Mouse (Mus musculus): ENCODE results near the gene Map4k3. TPM values are rescaled to one million over a fixed set of nuclear protein-coding genes. Genes with fewer than 3 reads are reported as not detected.
"Not testable (repeated sequence)": the region's sequence is repeated elsewhere in the genome, so short reads cannot be mapped to it uniquely, and the experiment has no call there.

Gene Map4k3
- polyA plus RNA-seq, 1 experiment from 2014 or later: 23.6 TPM

DNA sequence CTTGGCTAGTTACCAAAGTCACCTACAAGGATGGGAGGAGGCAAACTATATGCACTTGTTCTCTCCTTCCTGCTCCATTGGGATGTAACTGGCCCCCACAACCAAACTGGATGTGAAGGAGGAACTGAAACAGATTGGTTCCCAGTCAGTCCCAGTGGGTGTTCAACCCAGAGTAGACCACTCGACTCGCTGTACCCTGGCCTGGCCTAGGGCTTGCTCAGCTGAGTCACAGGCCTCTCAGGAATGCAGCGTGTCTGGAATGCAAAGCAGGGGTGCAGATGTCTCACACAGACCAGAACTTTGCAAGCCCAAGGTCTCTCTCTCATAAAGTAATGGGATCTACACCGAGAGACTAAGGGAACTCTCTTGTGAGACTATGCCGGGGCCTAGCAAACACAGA lies 27.8 kb upstream of the Map4k3 start:
- no peak overlapping the region for H3K9ac ChIP-seq
- H3K4me1 ChIP-seq: peaks cover 18% of the 10 kb centered on the region
- no peaks in the 10 kb centered on the region for H3K27me3 ChIP-seq
- WGBS: 48% methylated on average over 5 of the region's 5 CpGs
- H3K27ac ChIP-seq (replicated peaks): no peak overlapping the region
- H3K4me2 ChIP-seq (replicated peaks): no peak overlapping the region
- no peaks in the 10 kb centered on the region for H3K36me3 ChIP-seq
- H3K9me3 ChIP-seq (replicated peaks): no peaks in the 10 kb centered on the region
- H3K4me3 ChIP-seq (replicated peaks): no peak overlapping the region
- ATAC-seq (ENCODE audit: insufficient number of reproducible peaks, low FRiP score, low TSS enrichment, low read depth): peak; percentile 34; the same call in 1 of the 2 replicates

DNA sequence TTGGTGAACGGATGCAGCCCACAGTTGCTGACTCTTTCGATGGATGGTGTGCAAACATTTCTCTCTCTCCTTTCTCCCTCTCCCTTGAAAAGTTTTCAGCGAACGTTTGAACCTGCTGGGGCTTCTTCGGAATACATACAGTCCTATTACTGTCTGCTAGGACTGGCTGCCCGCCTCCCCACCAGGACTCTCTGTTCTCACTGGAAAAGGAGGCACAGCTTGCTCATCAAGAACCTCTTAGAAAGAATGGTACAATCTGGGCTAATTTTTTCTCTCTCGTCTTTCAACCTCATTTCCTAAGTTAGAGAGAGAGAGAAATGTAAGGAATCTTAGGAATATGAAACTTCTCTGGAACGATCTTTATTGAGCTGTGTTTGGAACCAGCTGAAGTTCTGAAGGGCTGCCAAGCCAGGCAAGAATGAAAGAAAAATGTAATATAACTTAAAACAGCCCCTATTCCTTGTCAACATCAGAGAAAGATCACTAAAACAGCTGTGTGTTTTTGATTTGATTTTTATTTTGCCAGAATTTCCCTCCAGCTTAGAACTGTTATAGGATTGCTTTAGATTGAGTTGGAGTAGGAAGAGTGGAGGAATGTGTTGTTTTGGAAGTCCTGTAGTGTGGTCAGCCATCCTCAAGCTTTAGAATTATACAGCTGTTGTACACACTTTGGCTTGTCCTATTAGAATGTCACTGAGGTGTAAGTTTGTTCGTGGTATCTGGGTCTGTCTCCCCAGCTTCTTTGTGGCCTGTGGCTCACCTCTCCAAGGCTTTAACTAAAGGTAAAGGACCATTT lies 27.0 kb upstream of the Map4k3 start:
- no peak for ATAC-seq (ENCODE audit: insufficient number of reproducible peaks, low FRiP score, low TSS enrichment, low read depth)

DNA sequence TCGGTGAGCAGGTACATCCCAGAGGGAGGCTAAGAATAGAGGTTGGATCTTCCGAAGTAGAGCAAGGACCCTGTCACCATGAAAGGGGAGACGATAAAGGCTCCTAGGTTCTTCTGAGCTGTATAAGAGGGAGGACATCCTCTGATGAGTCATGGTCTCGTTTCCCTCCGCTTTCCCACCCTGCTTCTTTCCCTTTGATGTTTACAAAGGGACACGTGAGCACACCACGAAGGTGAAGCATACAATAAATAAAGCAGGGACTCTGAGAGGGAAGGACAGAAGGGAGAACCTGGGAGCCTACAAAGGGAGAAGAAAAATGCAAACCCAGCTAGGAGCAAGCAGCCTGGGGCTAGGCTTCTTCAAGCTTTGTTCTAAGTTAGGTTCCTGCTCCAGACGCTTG lies 26.3 kb upstream of the Map4k3 start:
- WGBS: 42% methylated on average over 8 of the region's 8 CpGs
- H3K9ac ChIP-seq: no peak overlapping the region
- H3K9me3 ChIP-seq (replicated peaks): no peaks in the 10 kb centered on the region

More for the DNA sequence above, 27.0 kb upstream of the Map4k3 start:
- Histone ChIP-seq H3K4me3 (replicated peaks) (no peak overlapping the region), H3K27me3 (no peaks in the 10 kb centered on the region), H3K4me1 (peaks cover 18% of the 10 kb centered on the region), H3K27ac (replicated peaks) (peak overlapping the region; percentile 61; the same call in 1 of the 2 replicates), H3K4me2 (replicated peaks) (no peak overlapping the region), H3K36me3 (no peaks in the 10 kb centered on the region), H3K9ac (no peak overlapping the region), H3K9me3 (replicated peaks) (no peaks in the 10 kb centered on the region)
- 40% methylated on average over 9 of the region's 9 CpGs for WGBS

DNA sequence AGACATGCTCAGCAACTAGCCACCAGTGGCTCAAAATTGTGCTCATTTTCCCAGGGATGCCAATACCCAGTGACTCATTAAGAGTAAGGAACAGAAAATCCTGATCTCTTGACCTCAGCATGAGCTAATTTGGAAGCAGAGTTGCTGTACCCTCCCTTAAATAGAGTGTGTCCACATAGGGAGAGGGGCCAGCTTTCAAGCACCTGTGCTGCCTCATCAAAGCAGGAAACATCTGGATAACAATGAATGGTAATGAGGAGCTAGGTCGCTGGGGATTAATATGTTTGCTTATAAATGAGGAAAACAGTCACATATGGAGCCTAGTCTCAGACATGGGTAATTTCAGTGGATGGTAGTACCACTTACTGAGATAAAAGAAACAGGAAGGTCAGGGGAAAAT lies 24.2 kb upstream of the Map4k3 start:
- ATAC-seq (ENCODE audit: insufficient number of reproducible peaks, low FRiP score, low TSS enrichment, low read depth): no peak
- no peak overlapping the region for H3K4me2 ChIP-seq (replicated peaks)
- peaks cover 18% of the 10 kb centered on the region for H3K4me1 ChIP-seq
- no peak overlapping the region for H3K9ac ChIP-seq
- WGBS: 12% methylated on average over 1 of the region's 1 CpGs
- no peaks in the 10 kb centered on the region for H3K9me3 ChIP-seq (replicated peaks)
- no peaks in the 10 kb centered on the region for H3K36me3 ChIP-seq
- H3K4me3 ChIP-seq (replicated peaks): no peak overlapping the region
- no peak overlapping the region for H3K27ac ChIP-seq (replicated peaks)
- no peaks in the 10 kb centered on the region for H3K27me3 ChIP-seq

More for the DNA sequence above, 26.3 kb upstream of the Map4k3 start:
- Histone ChIP-seq H3K4me1 (peaks cover 18% of the 10 kb centered on the region), H3K4me2 (replicated peaks) (no peak overlapping the region), H3K4me3 (replicated peaks) (no peak overlapping the region), H3K36me3 (no peaks in the 10 kb centered on the region), H3K27me3 (no peaks in the 10 kb centered on the region), H3K27ac (replicated peaks) (peak overlapping the region; percentile 61; the same call in 1 of the 2 replicates)
- ATAC-seq (ENCODE audit: insufficient number of reproducible peaks, low FRiP score, low TSS enrichment, low read depth): no peak

DNA sequence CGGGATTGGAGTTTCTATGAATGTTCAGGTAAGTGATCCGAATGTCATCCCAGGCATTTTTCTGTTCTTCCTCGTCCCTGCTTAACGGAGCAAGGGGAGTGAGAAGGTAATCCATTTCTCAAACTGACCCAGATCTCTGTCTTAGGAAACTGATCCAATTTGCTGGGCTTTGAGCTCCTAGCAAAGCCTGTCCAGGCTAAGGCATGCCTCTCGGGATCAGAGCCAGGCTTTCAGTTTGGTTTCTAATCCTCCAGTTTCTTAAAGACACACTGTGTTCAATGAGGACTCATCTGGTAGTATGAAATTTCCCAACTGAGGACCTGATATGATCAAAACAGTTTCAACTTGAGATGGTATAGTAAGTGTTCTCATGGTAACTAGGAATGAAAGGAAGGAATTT lies 11.1 kb upstream of the Map4k3 start:
- Histone ChIP-seq H3K9ac (no peak overlapping the region), H3K9me3 (replicated peaks) (no peaks in the 10 kb centered on the region), H3K27me3 (no peaks in the 10 kb centered on the region), H3K4me1 (no peaks in the 10 kb centered on the region), H3K27ac (replicated peaks) (no peak overlapping the region), H3K36me3 (no peaks in the 10 kb centered on the region), H3K4me3 (replicated peaks) (no peak overlapping the region), H3K4me2 (replicated peaks) (no peak overlapping the region)
- ATAC-seq (ENCODE audit: insufficient number of reproducible peaks, low FRiP score, low TSS enrichment, low read depth): no peak
- WGBS: 73% methylated on average over 5 of the region's 5 CpGs

DNA sequence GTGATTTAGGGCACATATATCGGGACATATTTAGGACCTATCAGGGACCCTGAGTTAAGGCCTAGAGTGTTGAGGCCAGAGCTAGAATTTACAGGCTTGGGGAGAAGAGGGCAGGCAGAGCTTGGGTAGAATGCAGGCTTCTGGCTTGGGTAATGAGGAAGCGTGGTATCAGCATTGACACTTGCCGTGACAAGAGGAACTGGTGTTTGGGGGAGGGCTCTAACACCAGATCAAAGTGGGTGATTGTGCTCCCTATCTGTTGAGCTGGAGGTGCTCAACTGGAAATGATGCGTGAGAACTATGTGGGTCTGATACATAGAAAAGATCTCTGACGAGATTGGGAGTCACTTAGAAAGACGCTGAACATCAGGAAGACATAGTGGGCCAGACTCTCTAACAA lies 6.4 kb upstream of the Map4k3 start:
- 75% methylated on average over 6 of the region's 6 CpGs for WGBS
- Histone ChIP-seq H3K4me2 (replicated peaks) (no peak overlapping the region), H3K4me3 (replicated peaks) (no peak overlapping the region), H3K27me3 (no peaks in the 10 kb centered on the region), H3K27ac (replicated peaks) (no peak overlapping the region), H3K9me3 (replicated peaks) (no peaks in the 10 kb centered on the region), H3K9ac (no peak overlapping the region), H3K4me1 (no peaks in the 10 kb centered on the region), H3K36me3 (no peaks in the 10 kb centered on the region)
- no peak for ATAC-seq (ENCODE audit: insufficient number of reproducible peaks, low FRiP score, low TSS enrichment, low read depth)

DNA sequence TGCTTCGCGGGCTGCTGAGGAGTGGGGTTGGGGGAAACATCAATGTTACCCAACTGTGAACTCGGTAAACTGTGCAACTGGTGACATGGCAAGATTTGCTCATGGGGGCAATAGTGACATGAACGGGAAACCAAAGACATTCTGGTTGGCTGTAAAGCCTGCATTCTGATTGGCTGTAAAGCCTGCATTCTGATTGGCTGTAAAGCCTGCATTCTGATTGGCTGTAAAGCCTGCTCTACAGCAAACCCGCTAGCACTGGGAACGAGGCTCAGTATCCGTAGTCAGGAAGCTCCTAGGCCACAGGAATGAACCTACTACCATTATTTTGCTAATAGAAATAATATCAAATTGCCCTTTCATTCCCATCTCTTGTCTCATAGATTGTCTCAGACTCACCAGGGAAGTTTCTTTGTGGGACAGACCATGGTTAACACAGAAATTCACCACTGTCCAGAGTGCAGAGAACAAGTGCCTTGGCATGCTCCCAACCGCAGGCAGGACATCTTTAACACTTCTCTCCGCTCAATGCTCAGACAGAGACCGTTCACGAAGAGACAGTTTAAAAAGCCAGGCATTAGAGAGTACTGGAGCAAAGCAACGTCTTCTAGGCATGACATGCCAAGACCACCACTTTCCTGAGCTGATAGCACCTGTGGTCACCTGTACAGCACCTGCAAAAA lies 5.0 kb upstream of the Map4k3 start:
- H3K9me3 ChIP-seq (replicated peaks): no peaks in the 10 kb centered on the region
- H3K27ac ChIP-seq (replicated peaks): no peak overlapping the region
- H3K36me3 ChIP-seq: no peaks in the 10 kb centered on the region
- no peaks in the 10 kb centered on the region for H3K27me3 ChIP-seq
- H3K4me3 ChIP-seq (replicated peaks): no peak overlapping the region
- no peak overlapping the region for H3K4me2 ChIP-seq (replicated peaks)
- H3K9ac ChIP-seq: no peak overlapping the region
- no peak for ATAC-seq (ENCODE audit: insufficient number of reproducible peaks, low FRiP score, low TSS enrichment, low read depth)
- H3K4me1 ChIP-seq: peaks cover 8% of the 10 kb centered on the region
- WGBS: 79% methylated on average over 12 of the region's 12 CpGs

DNA sequence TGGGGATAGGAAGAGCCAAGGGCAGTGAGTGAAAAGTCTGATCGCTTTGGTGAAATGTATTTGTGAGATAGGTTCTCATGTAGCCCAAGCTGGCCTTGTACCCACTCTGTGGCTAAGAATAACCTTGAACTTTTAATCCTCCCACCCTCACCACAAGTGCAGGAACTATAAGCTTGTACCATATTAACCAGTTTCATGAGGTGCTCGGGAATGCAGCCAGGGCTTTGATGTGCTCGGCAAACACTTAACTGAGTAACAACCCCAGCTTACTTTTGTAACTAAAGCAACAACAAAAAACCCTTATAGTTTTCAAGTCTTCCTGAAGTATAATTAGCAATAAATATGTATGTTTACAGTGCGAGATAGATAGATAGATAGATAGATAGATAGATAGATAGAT lies 4.0 kb upstream of the Map4k3 start:
- H3K27me3 ChIP-seq: no peaks in the 10 kb centered on the region
- H3K9me3 ChIP-seq (replicated peaks): no peaks in the 10 kb centered on the region
- 76% methylated on average over 4 of the region's 4 CpGs for WGBS
- no peak overlapping the region for H3K9ac ChIP-seq
- H3K27ac ChIP-seq (replicated peaks): no peak overlapping the region
- no peak for ATAC-seq (ENCODE audit: insufficient number of reproducible peaks, low FRiP score, low TSS enrichment, low read depth)
- no peak overlapping the region for H3K4me3 ChIP-seq (replicated peaks)
- peaks cover 8% of the 10 kb centered on the region for H3K4me1 ChIP-seq
- no peak overlapping the region for H3K4me2 ChIP-seq (replicated peaks)
- H3K36me3 ChIP-seq: no peaks in the 10 kb centered on the region

DNA sequence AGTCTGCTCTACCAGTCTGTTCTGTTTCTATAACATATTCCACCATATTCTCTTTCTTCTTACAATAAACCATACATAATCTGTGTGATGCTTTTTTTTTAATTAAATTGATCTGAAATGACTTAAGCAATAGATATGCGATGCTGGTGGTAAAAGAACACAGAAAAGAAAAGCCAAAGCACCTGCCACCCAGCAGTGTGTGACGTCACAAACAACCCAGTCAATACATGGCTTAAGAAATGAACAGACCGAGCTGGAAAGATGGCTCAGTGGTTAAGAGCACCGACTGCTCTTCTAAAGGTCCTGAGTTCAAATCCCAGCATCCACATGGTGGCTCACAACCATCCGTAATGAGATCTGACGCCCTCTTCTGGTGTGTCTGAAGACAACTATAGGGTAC lies 2.0 kb upstream of the Map4k3 start:
- not testable (repeated sequence) for H3K27ac ChIP-seq (replicated peaks); H3K36me3 ChIP-seq; H3K9me3 ChIP-seq (replicated peaks); H3K27me3 ChIP-seq; H3K4me2 ChIP-seq (replicated peaks); ATAC-seq (ENCODE audit: insufficient number of reproducible peaks, low FRiP score, low TSS enrichment, low read depth); H3K9ac ChIP-seq; H3K4me3 ChIP-seq (replicated peaks)
- 89% methylated on average over 6 of the region's 6 CpGs for WGBS
- peaks cover 22% of the 10 kb centered on the region for H3K4me1 ChIP-seq

DNA sequence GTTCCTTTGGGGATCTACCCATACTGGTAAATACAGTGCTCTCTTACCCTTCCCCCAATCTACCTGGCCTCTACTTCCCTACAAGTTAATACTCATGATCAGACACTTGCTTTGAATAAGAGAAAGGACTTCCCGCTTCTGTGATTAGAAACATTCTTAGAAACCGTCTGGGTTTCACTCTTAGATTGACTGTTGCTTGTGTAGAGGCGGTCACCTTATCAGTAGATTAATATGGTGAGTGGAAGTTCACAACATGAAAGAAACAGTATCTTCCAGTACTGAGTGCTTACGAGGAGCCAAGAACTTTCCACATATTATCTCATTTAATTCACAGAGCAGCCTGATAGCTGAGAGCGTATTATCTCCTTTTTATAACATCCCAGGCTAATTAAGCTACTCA lies 1.5 kb upstream of the Map4k3 start:
- no peak for ATAC-seq (ENCODE audit: insufficient number of reproducible peaks, low FRiP score, low TSS enrichment, low read depth)
- Histone ChIP-seq H3K4me1 (peaks cover 23% of the 10 kb centered on the region), H3K9me3 (replicated peaks) (no peaks in the 10 kb centered on the region), H3K27me3 (no peaks in the 10 kb centered on the region), H3K27ac (replicated peaks) (no peak overlapping the region), H3K36me3 (no peaks in the 10 kb centered on the region), H3K4me3 (replicated peaks) (no peak overlapping the region), H3K4me2 (replicated peaks) (no peak overlapping the region), H3K9ac (no peak overlapping the region)
- 80% methylated on average over 5 of the region's 5 CpGs for WGBS

DNA sequence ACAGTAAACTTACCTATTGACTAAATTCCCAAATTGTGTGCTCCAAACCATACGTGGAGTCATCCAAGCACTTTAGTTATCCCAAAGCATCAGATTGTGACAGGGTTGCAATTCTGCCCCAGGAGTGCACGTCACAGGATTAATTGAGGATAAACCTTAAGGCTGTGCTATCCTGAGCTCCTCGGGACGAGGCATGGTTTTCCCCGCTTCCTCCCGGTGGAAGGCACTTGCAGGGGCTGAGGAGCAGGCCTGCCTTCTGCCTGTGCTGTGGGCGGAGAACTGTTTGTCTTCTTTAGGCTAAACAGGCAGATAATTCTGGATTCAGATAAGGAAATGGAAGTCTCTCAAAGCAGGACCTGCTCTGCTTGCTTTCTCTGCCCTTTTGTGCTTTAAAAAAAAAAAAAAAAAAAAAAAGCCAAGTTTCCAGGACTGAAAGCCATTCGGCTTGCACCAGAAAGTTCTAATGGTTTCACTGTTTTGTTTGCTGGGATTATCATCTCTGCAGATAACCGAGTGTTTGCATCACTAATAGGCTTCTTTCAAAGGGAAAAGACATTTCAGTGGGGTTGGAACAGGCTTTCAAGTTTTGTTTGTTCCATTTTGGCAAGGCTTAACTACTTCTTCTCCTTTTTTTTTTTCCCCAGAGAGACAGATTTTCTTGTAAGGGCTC lies 930 bp upstream of the Map4k3 start:
- ATAC-seq (ENCODE audit: insufficient number of reproducible peaks, low FRiP score, low TSS enrichment, low read depth): no peak
- H3K4me2 ChIP-seq (replicated peaks): peak overlapping the region; percentile 69; the same call in 1 of the 2 replicates
- peaks cover 29% of the 10 kb centered on the region for H3K4me1 ChIP-seq
- no peak overlapping the region for H3K9ac ChIP-seq
- H3K36me3 ChIP-seq: no peaks in the 10 kb centered on the region
- 26% methylated on average over 9 of the region's 9 CpGs for WGBS
- H3K27ac ChIP-seq (replicated peaks): peak overlapping the region; percentile 95
- H3K4me3 ChIP-seq (replicated peaks): no peak overlapping the region
- H3K9me3 ChIP-seq (replicated peaks): no peaks in the 10 kb centered on the region
- no peaks in the 10 kb centered on the region for H3K27me3 ChIP-seq

Measured in embryonic facial prominence, embryonic 15.5 days (tissue).